Mouse (Mus musculus): ENCODE data around the gene Nsmce4a. TPM values are rescaled to one million over a fixed set of nuclear protein-coding genes. Genes with fewer than 3 reads are reported as not detected.

Nsmce4a gene
- 163 and 167 TPM in 2 replicates for polyA plus RNA-seq (2015; fragmentation: Nextera tagmentation; extraction: Ambion mirVana)

- 78% methylated on average over 8 of the region's 11 CpGs for WGBS
- no peak for ATAC-seq (ENCODE audit: low FRiP score, low read depth)
Measured at GRCm38 (mm10) chr7:130572821-130573220, at the start of gene Nsmce4a. Nsmce4a (minus strand) TSS chr7:130573118.

GRCm38 (mm10) chr7:130622359-130622758 is 49.4 kb upstream of the Nsmce4a start:
- Histone ChIP-seq H3K9ac (no peak overlapping the region), H3K4me1 (0 out of 2 replicates have a peak, but pooled peaks cover 9% of the 10 kb centered on the region), H3K27ac (no peak overlapping the region), H3K36me3 (no peaks in the 10 kb centered on the region), H3K4me2 (replicated peaks) (no peak overlapping the region), H3K9me3 (no peaks in the 10 kb centered on the region), H3K27me3 (peaks cover 6% of the 10 kb centered on the region; the same call in 1 of the 2 replicates), H3K4me3 (no peak overlapping the region)
- ATAC-seq (ENCODE audit: low FRiP score, low read depth), result no peak
- 89% methylated on average over 4 of the region's 4 CpGs for whole genome bisulfite sequencing

More at GRCm38 (mm10) chr7:130572821-130573220, at the start of gene Nsmce4a:
- H3K27me3 ChIP-seq, result no peaks in the 10 kb centered on the region
- H3K27ac ChIP-seq, result no peak within 1 kb of the TSS; the same call in 1 of the 2 replicates
- peaks cover 32% of the 10 kb centered on the region for H3K4me1 ChIP-seq
- H3K9me3 ChIP-seq, result no peaks in the 10 kb centered on the region
- no peaks in the 10 kb centered on the region for H3K36me3 ChIP-seq
- no peak within 1 kb of the TSS for H3K9ac ChIP-seq
- no peak within 1 kb of the TSS for H3K4me3 ChIP-seq
- H3K4me2 ChIP-seq (replicated peaks), result no peak within 1 kb of the TSS

GRCm38 (mm10) chr7:130621953-130622352 is 49.0 kb upstream of the Nsmce4a start:
- peaks cover 6% of the 10 kb centered on the region; the same call in 1 of the 2 replicates for H3K27me3 ChIP-seq
- H3K36me3 ChIP-seq, result no peaks in the 10 kb centered on the region
- no peak for ATAC-seq (ENCODE audit: low FRiP score, low read depth)
- H3K9me3 ChIP-seq, result no peaks in the 10 kb centered on the region
- H3K9ac ChIP-seq, result no peak overlapping the region
- no peak overlapping the region for H3K4me3 ChIP-seq
- WGBS, result 58% methylated on average over 3 of the region's 3 CpGs
- 0 out of 2 replicates have a peak, but pooled peaks cover 9% of the 10 kb centered on the region for H3K4me1 ChIP-seq
- no peak overlapping the region for H3K27ac ChIP-seq
- no peak overlapping the region for H3K4me2 ChIP-seq (replicated peaks)

- no peak for ATAC-seq (ENCODE audit: low FRiP score, low read depth)
- H3K9me3 ChIP-seq, result no peaks in the 10 kb centered on the region
- H3K27me3 ChIP-seq, result peaks cover 6% of the 10 kb centered on the region; the same call in 1 of the 2 replicates
- no peaks in the 10 kb centered on the region for H3K36me3 ChIP-seq
- H3K4me2 ChIP-seq (replicated peaks), result no peak overlapping the region
- 0 out of 2 replicates have a peak, but pooled peaks cover 9% of the 10 kb centered on the region for H3K4me1 ChIP-seq
- H3K27ac ChIP-seq, result no peak overlapping the region
- H3K9ac ChIP-seq, result no peak overlapping the region
- WGBS, result 85% methylated on average over 2 of the region's 2 CpGs
- no peak overlapping the region for H3K4me3 ChIP-seq
Measured at GRCm38 (mm10) chr7:130621068-130621467, 48.1 kb upstream of the Nsmce4a start.

GRCm38 (mm10) chr7:130617591-130617990 is 44.7 kb upstream of the Nsmce4a start:
- 95% methylated on average over 3 of the region's 3 CpGs for WGBS
- ATAC-seq (ENCODE audit: low FRiP score, low read depth), result no peak
- no peaks in the 10 kb centered on the region for H3K9me3 ChIP-seq

GRCm38 (mm10) chr7:130613973-130614372 is 41.1 kb upstream of the Nsmce4a start:
- Histone ChIP-seq H3K4me3 (no peak overlapping the region), H3K27ac (no peak overlapping the region), H3K36me3 (no peaks in the 10 kb centered on the region), H3K4me2 (replicated peaks) (no peak overlapping the region), H3K9me3 (no peaks in the 10 kb centered on the region), H3K9ac (no peak overlapping the region), H3K27me3 (peaks cover 10% of the 10 kb centered on the region), H3K4me1 (0 out of 2 replicates have a peak, but pooled peaks cover 4% of the 10 kb centered on the region)
- no peak for ATAC-seq (ENCODE audit: low FRiP score, low read depth)
- 59% methylated on average over 4 of the region's 4 CpGs for WGBS

More at GRCm38 (mm10) chr7:130617591-130617990, 44.7 kb upstream of the Nsmce4a start:
- Histone ChIP-seq H3K9ac (no peak overlapping the region), H3K27me3 (no peaks in the 10 kb centered on the region), H3K27ac (no peak overlapping the region), H3K36me3 (no peaks in the 10 kb centered on the region), H3K4me1 (0 out of 2 replicates have a peak, but pooled peaks cover 9% of the 10 kb centered on the region), H3K4me2 (replicated peaks) (no peak overlapping the region), H3K4me3 (no peak overlapping the region)

GRCm38 (mm10) chr7:130606958-130607357 is 34.0 kb upstream of the Nsmce4a start:
- H3K27ac ChIP-seq, result no peak overlapping the region
- H3K4me1 ChIP-seq, result peaks cover 4% of the 10 kb centered on the region; the same call in 1 of the 2 replicates
- peaks cover 22% of the 10 kb centered on the region for H3K27me3 ChIP-seq
- 34% methylated on average over 4 of the region's 4 CpGs for whole genome bisulfite sequencing
- no peak for ATAC-seq (ENCODE audit: low FRiP score, low read depth)
- no peaks in the 10 kb centered on the region for H3K36me3 ChIP-seq
- no peak overlapping the region for H3K9ac ChIP-seq
- no peaks in the 10 kb centered on the region for H3K9me3 ChIP-seq
- H3K4me3 ChIP-seq, result no peak overlapping the region
- H3K4me2 ChIP-seq (replicated peaks), result no peak overlapping the region

GRCm38 (mm10) chr7:130605111-130605510 is 32.2 kb upstream of the Nsmce4a start:
- 22% methylated on average over 6 of the region's 6 CpGs for WGBS
- Histone ChIP-seq H3K27ac (no peak overlapping the region), H3K9ac (no peak overlapping the region), H3K4me2 (replicated peaks) (no peak overlapping the region), H3K4me1 (peaks cover 4% of the 10 kb centered on the region; the same call in 1 of the 2 replicates), H3K4me3 (no peak overlapping the region), H3K27me3 (peaks cover 22% of the 10 kb centered on the region), H3K9me3 (no peaks in the 10 kb centered on the region), H3K36me3 (no peaks in the 10 kb centered on the region)
- ATAC-seq (ENCODE audit: low FRiP score, low read depth), result no peak

- H3K27ac ChIP-seq, result no peak overlapping the region
- no peaks in the 10 kb centered on the region for H3K9me3 ChIP-seq
- H3K27me3 ChIP-seq, result peaks cover 18% of the 10 kb centered on the region
- H3K4me2 ChIP-seq (replicated peaks), result no peak overlapping the region
- H3K36me3 ChIP-seq, result no peaks in the 10 kb centered on the region
- H3K9ac ChIP-seq, result no peak overlapping the region; the same call in 1 of the 2 replicates
- H3K4me1 ChIP-seq, result peaks cover 4% of the 10 kb centered on the region; the same call in 1 of the 2 replicates
- H3K4me3 ChIP-seq, result no peak overlapping the region
- ATAC-seq (ENCODE audit: low FRiP score, low read depth), result no peak
- 63% methylated on average over 2 of the region's 2 CpGs for WGBS
Measured at GRCm38 (mm10) chr7:130604390-130604789, 31.5 kb upstream of the Nsmce4a start.

- peaks cover 4% of the 10 kb centered on the region; the same call in 1 of the 2 replicates for H3K4me1 ChIP-seq
- H3K4me2 ChIP-seq (replicated peaks), result no peak overlapping the region
- WGBS, result 84% methylated on average over 5 of the region's 5 CpGs
Measured at GRCm38 (mm10) chr7:130603556-130603955, 30.6 kb upstream of the Nsmce4a start.

GRCm38 (mm10) chr7:130602804-130603203 is 29.9 kb upstream of the Nsmce4a start:
- no peaks in the 10 kb centered on the region for H3K9me3 ChIP-seq
- H3K36me3 ChIP-seq, result no peaks in the 10 kb centered on the region
- H3K4me2 ChIP-seq (replicated peaks), result no peak overlapping the region
- peaks cover 4% of the 10 kb centered on the region; the same call in 1 of the 2 replicates for H3K4me1 ChIP-seq
- H3K27me3 ChIP-seq, result 0 out of 2 replicates have a peak, but pooled peaks cover 9% of the 10 kb centered on the region
- WGBS, result 97% methylated on average over 1 of the region's 1 CpGs
- H3K27ac ChIP-seq, result no peak overlapping the region
- no peak for ATAC-seq (ENCODE audit: low FRiP score, low read depth)
- H3K4me3 ChIP-seq, result no peak overlapping the region
- H3K9ac ChIP-seq, result no peak overlapping the region

More at GRCm38 (mm10) chr7:130603556-130603955, 30.6 kb upstream of the Nsmce4a start:
- ATAC-seq (ENCODE audit: low FRiP score, low read depth), result no peak
- H3K36me3 ChIP-seq, result no peaks in the 10 kb centered on the region
- H3K4me3 ChIP-seq, result no peak overlapping the region
- no peaks in the 10 kb centered on the region for H3K9me3 ChIP-seq
- no peak overlapping the region for H3K27ac ChIP-seq
- 0 out of 2 replicates have a peak, but pooled peaks cover 14% of the 10 kb centered on the region for H3K27me3 ChIP-seq
- no peak overlapping the region for H3K9ac ChIP-seq

- 0 out of 2 replicates have a peak, but pooled peaks cover 6% of the 10 kb centered on the region for H3K27me3 ChIP-seq
- no peak overlapping the region for H3K27ac ChIP-seq
- no peak for ATAC-seq (ENCODE audit: low FRiP score, low read depth)
- peaks cover 4% of the 10 kb centered on the region; the same call in 1 of the 2 replicates for H3K4me1 ChIP-seq
- no peak overlapping the region for H3K4me2 ChIP-seq (replicated peaks)
- H3K9me3 ChIP-seq, result no peaks in the 10 kb centered on the region
- H3K9ac ChIP-seq, result no peak overlapping the region
- H3K4me3 ChIP-seq, result no peak overlapping the region
- H3K36me3 ChIP-seq, result no peaks in the 10 kb centered on the region
- 76% methylated on average over 2 of the region's 2 CpGs for WGBS
Measured at GRCm38 (mm10) chr7:130600546-130600945, 27.6 kb upstream of the Nsmce4a start.
